Mouse (Mus musculus) brain, embryonic 14.5 days (tissue): ENCODE results near the gene Gm49373.

ENCODE experiments used
- CTCF ChIP-seq: fragments of 200-500 bp; IDR thresholded peaks from 2 replicates; pipeline ENCODE4 v1.5.1; 2012; ENCODE audit warnings: inconsistent platforms, mild to moderate bottlenecking, moderate library complexity, borderline replicate concordance; ENCODE audit not compliant: insufficient read depth, insufficient read length; ENCODE audit errors: extremely low read depth
- POLR2A ChIP-seq: fragments of 200-500 bp; IDR thresholded peaks from 2 replicates; pipeline ENCODE4 v1.6.1; 2012; ENCODE audit warnings: mild to moderate bottlenecking, inconsistent platforms, borderline replicate concordance; ENCODE audit not compliant: poor library complexity, insufficient read depth, insufficient read length, severe bottlenecking; ENCODE audit errors: extremely low read depth

- TF ChIP-seq CTCF (no peak), POLR2A (no peak)
Measured at GRCm38 (mm10) chr9:21114190-21114589, 41.3 kb upstream of the Gm49373 start.
